Mouse (Mus musculus) small intestine, adult 2 months (tissue): ENCODE measurements around the gene Gm21149.
"Not testable (repeated sequence)": the region's sequence is repeated elsewhere in the genome, so short reads cannot be mapped to it uniquely, and the experiment has no call there.

ENCODE experiments used
- CTCF ChIP-seq: fragments of 200-500 bp; IDR thresholded peaks from 2 replicates; pipeline ENCODE4 v1.5.1; 2012; ENCODE audit warnings: low read depth, mild to moderate bottlenecking, control low read depth, inconsistent platforms, low read length, moderate library complexity, mixed read lengths; ENCODE audit not compliant: insufficient replicate concordance, insufficient read length; ENCODE audit errors: extremely low read depth
- POLR2A ChIP-seq: fragments of 200-500 bp; IDR thresholded peaks from 2 replicates; pipeline ENCODE4 v1.6.1; 2012; ENCODE audit warnings: low read depth, mild to moderate bottlenecking, control low read depth, inconsistent platforms, low read length, moderate library complexity

GRCm38 (mm10) chr5:15522028-15522427 is 45.7 kb upstream of the Gm21149 start:
- not testable (repeated sequence) for TF ChIP-seq CTCF, POLR2A
